Mouse (Mus musculus) spleen, embryonic (tissue): ENCODE measurements around the gene 8030474K03Rik.
"Not testable (repeated sequence)": the region's sequence is repeated elsewhere in the genome, so short reads cannot be mapped to it uniquely, and the experiment has no call there.

ENCODE experiments used
- CTCF ChIA-PET: fragments of 350-600 bp; sonication (Branson Sonifier 250); formaldehyde crosslinking; loops from one replicate; lab custom pipeline; 2022; lab: Charles Lee

8030474K03Rik gene

GRCm38 (mm10) chrX:101794342-101794741 is at the start of gene 8030474K03Rik, which contains the start of gene Gm4779:
Gene 8030474K03Rik, plus strand, starts transcription at chrX:101794656.
Gene Gm4779, minus strand, starts transcription at chrX:101794423.
- CTCF ChIA-PET, result interaction anchor here (0.6 kb wide), 1 partner anchor 312 kb away, joined by 3 read pairs; no protein-coding TSS in a partner anchor

- CTCF ChIA-PET, result no interaction called here
These were observed 44.3 kb upstream of the 8030474K03Rik start for GRCm38 (mm10) chrX:101750144-101750543.

GRCm38 (mm10) chrX:101754478-101754877 is 40.0 kb upstream of the 8030474K03Rik start:
- CTCF ChIA-PET, result interaction anchor here (0.6 kb wide), 1 partner anchor 25 kb away, joined by 3 read pairs; no protein-coding TSS in a partner anchor

- CTCF ChIA-PET, result no interaction called here
These were observed 29.8 kb upstream of the 8030474K03Rik start for GRCm38 (mm10) chrX:101764621-101765020.

GRCm38 (mm10) chrX:101765111-101765510 is 29.3 kb upstream of the 8030474K03Rik start:
- CTCF ChIA-PET, result no interaction called here

- CTCF ChIA-PET, result no interaction called here
These were observed 27.2 kb upstream of the 8030474K03Rik start for GRCm38 (mm10) chrX:101767280-101767679.

DNA sequence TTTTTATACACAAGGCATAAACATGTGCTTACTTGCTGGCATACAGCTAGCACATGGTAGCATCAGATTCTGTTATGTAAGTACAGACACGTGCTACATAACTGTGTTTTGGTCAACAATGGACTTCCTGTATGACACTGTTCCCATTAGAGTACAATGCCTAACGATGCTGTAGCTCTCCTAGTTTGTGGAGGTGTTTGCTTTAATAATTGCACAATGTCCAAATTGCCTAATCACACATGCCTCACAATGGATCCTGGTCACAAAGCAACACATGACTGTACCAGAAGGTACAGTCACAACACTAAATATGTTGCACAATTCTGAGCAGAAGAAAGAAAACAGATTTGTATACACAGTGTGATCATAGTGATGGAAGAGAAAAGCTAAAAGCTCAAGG is 25.0 kb upstream of the 8030474K03Rik start:
- CTCF ChIA-PET, result no interaction called here

DNA sequence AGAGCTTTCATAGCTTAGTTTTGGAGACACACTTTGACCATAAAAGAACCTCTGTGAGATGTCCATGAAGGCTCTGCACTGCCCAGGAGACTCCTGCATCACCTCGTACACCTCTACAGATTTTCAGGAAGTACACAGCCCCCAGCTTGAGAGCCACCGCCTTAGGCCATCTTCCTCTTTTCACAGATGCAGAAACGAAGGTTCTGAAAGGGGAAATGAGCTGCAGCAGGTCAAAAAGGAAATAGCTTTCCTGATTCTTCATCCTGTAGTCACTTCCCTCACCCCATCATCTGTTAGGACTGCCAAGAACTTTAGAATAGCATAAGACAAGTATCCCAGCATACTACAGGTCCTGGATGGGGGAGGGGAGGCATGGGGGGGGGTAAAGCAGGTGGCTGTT is 24.1 kb upstream of the 8030474K03Rik start:
- CTCF ChIA-PET, result no interaction called here

GRCm38 (mm10) chrX:101772035-101772434 is 22.4 kb upstream of the 8030474K03Rik start:
- CTCF ChIA-PET, result interaction anchor here (0.7 to 1.1 kb wide), 2 partner anchors 133 to 182 kb away, joined by 3 read pairs; no protein-coding TSS in a partner anchor

- CTCF ChIA-PET, result no interaction called here
These were observed 2.9 kb upstream of the 8030474K03Rik start for GRCm38 (mm10) chrX:101791551-101791950.

GRCm38 (mm10) chrX:101805512-101805911 is 11.1 kb downstream of the 8030474K03Rik start:
- CTCF ChIA-PET, result no interaction called here

DNA sequence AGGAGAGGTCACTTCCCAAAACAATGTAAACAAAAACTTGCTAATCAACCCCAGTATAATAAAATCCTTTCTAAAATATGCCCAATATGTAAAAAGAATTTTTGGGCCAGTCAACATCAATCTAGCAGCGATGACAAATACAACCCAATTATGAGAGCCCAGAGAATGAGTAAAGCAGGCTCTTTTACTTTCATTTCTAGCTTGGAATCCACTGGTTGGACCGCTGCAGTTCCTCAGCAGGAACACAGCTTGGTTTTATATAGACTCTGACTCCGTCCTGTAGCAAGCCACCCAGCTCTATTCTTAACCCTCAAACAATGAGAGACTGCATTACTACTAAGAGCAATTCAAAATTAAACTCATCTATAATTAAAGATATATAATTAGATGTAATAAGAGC is 17.3 kb downstream of the 8030474K03Rik start:
- CTCF ChIA-PET, result no interaction called here

GRCm38 (mm10) chrX:101819163-101819562 is 24.7 kb downstream of the 8030474K03Rik start:
- CTCF ChIA-PET, result no interaction called here

DNA sequence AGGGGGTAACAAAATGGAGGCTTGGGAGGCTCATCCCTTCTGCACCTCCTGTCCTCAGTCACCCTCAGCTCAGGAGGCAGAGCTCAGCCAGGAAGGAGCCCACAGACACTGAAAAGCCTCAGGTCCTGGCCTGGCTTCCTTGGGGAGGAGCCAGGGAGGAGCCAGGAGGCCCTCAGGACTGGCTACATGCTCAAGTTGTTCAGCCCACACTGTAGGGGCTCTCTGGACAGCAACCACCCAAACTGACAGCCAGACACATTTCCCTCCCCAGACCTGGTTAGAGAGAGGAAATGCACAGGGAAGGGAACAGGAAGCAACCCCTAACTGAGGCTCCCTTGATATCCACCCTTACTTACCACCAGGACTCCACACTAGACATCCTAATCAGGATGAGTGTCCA is 25.5 kb downstream of the 8030474K03Rik start:
- CTCF ChIA-PET, result not testable (repeated sequence)

DNA sequence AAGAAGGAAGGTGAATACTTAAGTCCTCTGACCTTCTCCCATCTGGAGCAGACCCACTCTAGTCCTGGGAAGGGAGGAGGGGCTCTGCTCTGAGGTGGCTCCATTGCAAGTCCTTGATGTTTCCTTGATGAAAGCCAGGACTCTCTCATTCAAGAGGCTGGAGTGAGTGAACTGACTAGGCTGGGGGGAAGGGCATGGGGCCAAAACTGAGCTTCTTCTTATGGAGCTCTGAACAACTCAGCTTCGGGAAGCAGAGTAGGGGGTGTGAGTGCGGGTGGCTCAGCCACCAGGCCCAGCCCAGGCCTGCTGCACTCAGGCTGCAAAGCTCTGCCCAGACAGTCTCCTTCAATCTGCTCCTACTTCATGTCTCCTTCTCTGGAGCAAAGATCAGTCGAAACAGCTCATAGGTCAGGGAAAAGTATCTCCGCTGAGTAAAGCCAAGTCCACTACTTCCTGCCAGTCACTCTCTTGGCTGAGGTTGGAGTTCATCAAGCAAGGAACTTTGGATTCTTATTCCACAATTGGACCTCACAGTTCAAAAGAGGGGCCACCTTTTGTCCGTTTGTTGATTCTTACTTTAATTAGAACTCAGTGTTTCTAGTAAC is 52.8 kb downstream of the 8030474K03Rik start:
- CTCF ChIA-PET, result no interaction called here
